Mouse (Mus musculus) embryonic facial prominence, embryonic 10.5 days (tissue): ENCODE data around the gene Bivm. TPM values are rescaled to one million over a fixed set of nuclear protein-coding genes. Genes with fewer than 3 reads are reported as not detected.

Source experiments
- DNase-seq: peaks from one replicate; pipeline ENCODE4 v3.0.0-alpha.2; 2017; ENCODE audit warnings: low spot score
- H3K27ac ChIP-seq: fragments of 300-500 bp; sonication (generic); replicated peaks from 2 replicates; pipeline ENCODE4 v1.5.1; 2016; ENCODE audit warnings: mild to moderate bottlenecking
- H3K27me3 ChIP-seq: fragments of 300-500 bp; sonication (generic); replicated peaks from 2 replicates; pipeline ENCODE4 v1.6.1; 2016; ENCODE audit warnings: low read depth, mild to moderate bottlenecking; ENCODE audit not compliant: poor library complexity, severe bottlenecking
- H3K36me3 ChIP-seq: fragments of 300-500 bp; sonication (generic); replicated peaks from 2 replicates; pipeline ENCODE4 v1.6.1; 2016; ENCODE audit warnings: mild to moderate bottlenecking, moderate library complexity
- H3K4me1 ChIP-seq: fragments of 300-500 bp; sonication (generic); 2 replicates; pipeline ENCODE4 v1.6.1; 2016
- H3K4me3 ChIP-seq: fragments of 300-500 bp; sonication (generic); 2 replicates; pipeline ENCODE4 v1.5.1; 2016; ENCODE audit warnings: mild to moderate bottlenecking, moderate library complexity
- H3K9me3 ChIP-seq: fragments of 300-500 bp; sonication (generic); 2 replicates; pipeline ENCODE4 v1.6.1; 2016; ENCODE audit warnings: mild to moderate bottlenecking
- WGBS: fragments of 180-500 bp; shearing (Covaris S2); methylation state at CpG from one replicate; pipeline ENCODE4 v1.1.7; 2016; 5-methylcytosine and 5-hydroxymethylcytosine counted together
- polyA plus RNA-seq: library from polyadenylated mRNA; unstranded; fragments of >200 nt; fragmentation: Nextera tagmentation; extraction: Ambion mirVana; gene quantifications from 2 replicates; pipeline ENCODE4 v1.2.1, GENCODE M21; 2016

Bivm gene
- polyA plus RNA-seq, 1 experiment from 2014 or later = 25.4 TPM

- no peak overlapping the region for H3K4me3 ChIP-seq
- no peaks in the 10 kb centered on the region for H3K9me3 ChIP-seq
- H3K27ac ChIP-seq = no peak overlapping the region
- no peaks in the 10 kb centered on the region for H3K27me3 ChIP-seq
- no peak for DNase-seq
- H3K4me1 ChIP-seq = 0 out of 2 replicates have a peak, but pooled peaks cover 3% of the 10 kb centered on the region
- 91% methylated on average over 5 of the region's 5 CpGs for WGBS
- H3K36me3 ChIP-seq = peaks cover 58% of the 10 kb centered on the region
Measured at GRCm38 (mm10) chr1:44142747-44143146, 24.0 kb downstream of the Bivm start.

GRCm38 (mm10) chr1:44147563-44148381, 29.0 kb downstream of the Bivm start, which contains the start of gene Ercc5:
Ercc5 (plus strand) TSS chr1:44147744.
- H3K4me1 ChIP-seq = peaks cover 11% of the 10 kb centered on the region
- no peaks in the 10 kb centered on the region for H3K27me3 ChIP-seq
- under 1% methylated on average over 66 of the region's 66 CpGs for WGBS

DNA sequence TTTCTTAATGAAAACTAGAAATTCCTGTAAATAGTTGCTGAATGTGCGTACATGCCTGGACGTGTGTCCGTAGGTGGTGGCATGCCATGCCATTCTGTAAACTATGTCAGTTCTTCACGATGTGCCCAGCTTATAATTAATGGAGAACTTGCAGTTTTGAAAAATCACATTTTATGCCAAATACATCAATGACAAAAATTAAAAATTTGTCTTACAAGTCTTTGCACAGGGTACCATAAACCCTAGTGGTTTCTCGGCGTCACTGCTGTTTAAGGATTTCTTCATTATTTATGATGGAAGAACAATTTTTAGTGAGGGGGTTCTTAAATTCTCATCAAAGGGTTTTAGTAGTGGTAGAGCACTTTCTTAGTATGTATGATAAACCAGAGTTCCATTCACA, 29.9 kb downstream of the Bivm start:
- Histone ChIP-seq H3K36me3 (peaks cover 15% of the 10 kb centered on the region), H3K27me3 (no peaks in the 10 kb centered on the region), H3K9me3 (no peaks in the 10 kb centered on the region), H3K4me3 (peak overlapping the region; percentile 75), H3K4me1 (peaks cover 11% of the 10 kb centered on the region), H3K27ac (peak overlapping the region; percentile 93)
- 52% methylated on average over 6 of the region's 6 CpGs for WGBS
- no peak for DNase-seq

More at GRCm38 (mm10) chr1:44147563-44148381, 29.0 kb downstream of the Bivm start, which contains the start of gene Ercc5:
- peak within 1 kb of the TSS; percentile 93 for H3K27ac ChIP-seq
- peaks cover 24% of the 10 kb centered on the region for H3K36me3 ChIP-seq
- peak within 1 kb of the TSS; percentile 75 for H3K4me3 ChIP-seq
- DNase-seq = peak; percentile 94
- no peaks in the 10 kb centered on the region for H3K9me3 ChIP-seq

DNA sequence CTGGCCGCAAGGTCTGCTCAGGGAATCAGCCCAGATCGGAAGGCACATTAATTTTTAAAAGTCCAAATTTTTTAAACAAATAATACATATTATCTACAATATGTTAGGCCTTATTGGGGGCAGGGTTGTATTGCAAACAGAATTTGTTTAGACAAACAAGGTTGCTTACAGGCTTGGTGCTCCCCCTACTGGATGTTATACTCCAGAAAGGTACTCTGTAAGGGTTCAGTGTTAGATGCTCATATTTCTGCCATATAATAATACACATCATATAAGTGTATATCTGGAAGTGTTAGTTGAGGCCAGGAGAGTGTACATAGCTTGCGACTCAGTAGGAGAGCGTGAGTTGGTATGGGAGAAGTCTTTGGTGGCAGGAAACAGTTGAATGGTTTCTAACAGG, 36.5 kb downstream of the Bivm start:
- Histone ChIP-seq H3K27me3 (no peaks in the 10 kb centered on the region), H3K27ac (no peak overlapping the region), H3K4me1 (no peaks in the 10 kb centered on the region), H3K4me3 (no peak overlapping the region), H3K36me3 (peaks cover 44% of the 10 kb centered on the region), H3K9me3 (no peaks in the 10 kb centered on the region)
- DNase-seq = no peak
- 94% methylated on average over 4 of the region's 4 CpGs for WGBS

DNA sequence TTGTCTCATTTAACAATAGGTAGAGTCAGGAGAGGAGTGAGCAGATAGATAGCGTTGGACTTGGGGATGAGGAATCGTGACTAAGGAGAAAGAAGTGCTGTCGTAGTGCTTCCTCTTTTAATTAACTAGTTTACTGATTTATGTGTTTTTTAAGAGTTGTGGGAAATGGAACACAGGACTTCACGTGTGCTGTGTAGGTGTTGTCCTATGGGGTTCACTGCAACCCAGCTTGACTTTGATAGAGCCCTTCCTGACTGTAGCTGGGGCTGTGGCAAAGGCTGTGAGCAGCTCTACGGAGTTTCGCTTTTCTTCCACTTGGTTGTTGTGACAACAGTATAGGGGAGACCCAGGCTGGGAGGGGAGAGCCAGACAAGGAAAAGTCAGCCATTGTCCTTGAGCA, 39.6 kb downstream of the Bivm start:
- H3K27me3 ChIP-seq = no peaks in the 10 kb centered on the region
- H3K27ac ChIP-seq = no peak overlapping the region
- WGBS = 94% methylated on average over 6 of the region's 6 CpGs
- no peaks in the 10 kb centered on the region for H3K4me1 ChIP-seq
- H3K4me3 ChIP-seq = no peak overlapping the region
- H3K36me3 ChIP-seq = peaks cover 67% of the 10 kb centered on the region
- no peaks in the 10 kb centered on the region for H3K9me3 ChIP-seq
- DNase-seq = no peak

DNA sequence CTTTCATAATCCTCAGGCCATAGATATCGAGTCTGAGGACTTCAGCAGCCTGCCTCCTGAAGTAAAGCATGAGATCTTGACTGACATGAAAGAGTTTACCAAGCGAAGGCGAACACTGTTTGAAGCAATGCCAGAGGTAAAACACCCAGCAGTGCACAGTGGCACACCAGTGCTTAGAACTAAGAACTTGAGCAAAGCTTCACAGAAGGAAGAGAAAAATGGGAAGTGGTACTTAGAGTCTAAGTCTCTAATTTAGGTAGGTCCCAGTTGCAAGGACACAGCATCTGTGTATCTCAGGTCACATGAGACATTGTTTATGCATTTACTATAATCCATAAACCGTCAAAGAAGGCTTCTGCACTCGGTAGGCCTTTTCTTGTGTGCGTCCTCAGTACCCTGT, 43.1 kb downstream of the Bivm start:
- WGBS = 97% methylated on average over 6 of the region's 6 CpGs
- DNase-seq = no peak
- H3K9me3 ChIP-seq = no peaks in the 10 kb centered on the region
- H3K27me3 ChIP-seq = no peaks in the 10 kb centered on the region
- H3K4me1 ChIP-seq = no peaks in the 10 kb centered on the region
- H3K36me3 ChIP-seq = peaks cover 95% of the 10 kb centered on the region
- H3K27ac ChIP-seq = no peak overlapping the region
- no peak overlapping the region for H3K4me3 ChIP-seq

GRCm38 (mm10) chr1:44162389-44162788, 43.6 kb downstream of the Bivm start:
- H3K9me3 ChIP-seq = no peaks in the 10 kb centered on the region

DNA sequence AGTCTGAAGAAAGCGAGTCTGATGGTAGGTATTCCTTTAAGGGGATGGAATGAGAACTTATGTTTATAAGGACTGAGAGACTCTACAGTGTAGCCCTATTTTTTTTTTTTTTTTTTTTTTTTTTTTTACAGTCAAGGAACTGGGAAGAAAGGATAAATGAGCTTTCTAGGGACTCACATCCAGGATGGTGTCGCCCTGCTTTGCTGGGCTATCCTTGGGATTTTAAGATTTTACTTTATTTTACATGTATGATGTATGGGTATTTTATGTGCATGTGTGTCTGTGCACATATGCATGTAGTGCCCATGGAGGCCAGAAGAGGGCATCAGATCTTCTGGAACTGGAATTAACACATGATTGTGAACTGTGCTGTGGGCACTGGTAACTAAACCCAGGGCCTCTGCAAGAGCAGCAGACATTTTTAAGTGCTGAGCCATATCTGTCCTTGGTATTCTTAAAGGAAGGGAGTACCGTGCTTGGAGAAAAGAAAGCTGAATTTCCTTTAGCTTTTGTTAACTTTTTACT, 49.2 kb downstream of the Bivm start:
- Histone ChIP-seq H3K27ac (no peak overlapping the region), H3K4me3 (no peak overlapping the region), H3K36me3 (peaks cover 95% of the 10 kb centered on the region), H3K27me3 (no peaks in the 10 kb centered on the region), H3K9me3 (peaks cover 14% of the 10 kb centered on the region), H3K4me1 (no peaks in the 10 kb centered on the region)
- DNase-seq = no peak
- WGBS = 92% methylated on average over 3 of the region's 3 CpGs

More at GRCm38 (mm10) chr1:44162389-44162788, 43.6 kb downstream of the Bivm start:
- Histone ChIP-seq H3K4me3 (no peak overlapping the region), H3K27ac (no peak overlapping the region), H3K27me3 (no peaks in the 10 kb centered on the region), H3K36me3 (peaks cover 97% of the 10 kb centered on the region), H3K4me1 (no peaks in the 10 kb centered on the region)
- no peak for DNase-seq
- 96% methylated on average over 5 of the region's 5 CpGs for WGBS

GRCm38 (mm10) chr1:44172656-44173055, 53.9 kb downstream of the Bivm start:
- no peak for DNase-seq
- peaks cover 15% of the 10 kb centered on the region for H3K9me3 ChIP-seq
- H3K4me1 ChIP-seq = no peaks in the 10 kb centered on the region
- H3K4me3 ChIP-seq = no peak overlapping the region
- H3K36me3 ChIP-seq = peaks cover 95% of the 10 kb centered on the region
- no peaks in the 10 kb centered on the region for H3K27me3 ChIP-seq
- no peak overlapping the region for H3K27ac ChIP-seq
- 95% methylated on average over 4 of the region's 4 CpGs for WGBS

GRCm38 (mm10) chr1:44173903-44174302, 55.1 kb downstream of the Bivm start:
- WGBS = 88% methylated on average over 8 of the region's 8 CpGs
- Histone ChIP-seq H3K27me3 (no peaks in the 10 kb centered on the region), H3K4me3 (no peak overlapping the region), H3K4me1 (no peaks in the 10 kb centered on the region), H3K9me3 (peaks cover 15% of the 10 kb centered on the region), H3K36me3 (peaks cover 95% of the 10 kb centered on the region), H3K27ac (no peak overlapping the region)
- no peak for DNase-seq

DNA sequence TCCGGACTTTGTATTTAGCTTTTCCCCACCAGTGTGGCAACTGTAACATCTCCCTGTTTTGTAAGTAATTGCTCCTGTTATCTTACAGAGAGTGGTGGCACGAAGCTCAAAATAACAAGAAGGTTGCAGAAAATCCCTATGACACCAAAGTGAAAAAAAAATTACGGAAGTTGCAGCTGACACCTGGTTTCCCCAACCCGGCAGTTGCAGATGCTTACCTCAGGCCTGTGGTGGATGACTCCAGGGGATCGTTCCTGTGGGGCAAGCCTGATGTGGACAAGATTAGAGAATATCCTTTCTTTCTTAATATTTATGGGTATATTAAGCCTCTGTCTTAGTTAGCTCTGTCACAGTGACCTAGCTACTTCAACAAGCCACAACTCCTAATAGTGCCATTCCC, 59.3 kb downstream of the Bivm start:
- Histone ChIP-seq H3K36me3 (peaks cover 87% of the 10 kb centered on the region), H3K4me1 (no peaks in the 10 kb centered on the region), H3K4me3 (no peak overlapping the region), H3K9me3 (no peaks in the 10 kb centered on the region), H3K27me3 (no peaks in the 10 kb centered on the region), H3K27ac (no peak overlapping the region)
- 92% methylated on average over 5 of the region's 5 CpGs for WGBS
- no peak for DNase-seq

GRCm38 (mm10) chr1:44186396-44186795, 67.6 kb downstream of the Bivm start:
- DNase-seq = no peak
- no peak overlapping the region for H3K4me3 ChIP-seq

More at GRCm38 (mm10) chr1:44186396-44186795, 67.6 kb downstream of the Bivm start:
- Histone ChIP-seq H3K4me1 (no peaks in the 10 kb centered on the region), H3K27me3 (no peaks in the 10 kb centered on the region), H3K9me3 (no peaks in the 10 kb centered on the region), H3K27ac (no peak overlapping the region), H3K36me3 (peaks cover 12% of the 10 kb centered on the region)
